Mouse (Mus musculus) lung, postnatal 0 days (tissue): ENCODE measurements at regions not wholly inside any gene's neighbourhood (a gene's known extent, or its start where the extent isn't known, plus 50 kb on each side); places are given as distances from the start of the nearest gene placed in this dataset.

ENCODE experiments used
- ATAC-seq: fragments of 200-750 bp; cut with Nextera tagmentation; 2 replicates; pipeline ENCODE4 v1.8.0; 2017; ENCODE audit warnings: moderate library complexity
- DNase-seq: peaks from one replicate; pipeline ENCODE4 v3.0.0-alpha.2; 2016; ENCODE audit warnings: low spot score
- H3K27ac ChIP-seq: fragments of 300-500 bp; sonication (generic); 2 replicates; pipeline ENCODE4 v1.5.1; 2014; ENCODE audit warnings: antibody characterized with exemption, mild to moderate bottlenecking, low read length, mixed read lengths
- H3K27me3 ChIP-seq: fragments of 300-500 bp; sonication (generic); replicated peaks from 2 replicates; pipeline ENCODE4 v1.6.1; 2014; ENCODE audit warnings: low read length, mixed read lengths; ENCODE audit not compliant: insufficient read depth
- H3K36me3 ChIP-seq: fragments of 300-500 bp; sonication (generic); 2 replicates; pipeline ENCODE4 v1.6.1; 2014; ENCODE audit warnings: low read length, mixed read lengths; ENCODE audit not compliant: insufficient read depth
- H3K4me1 ChIP-seq: fragments of 300-500 bp; sonication (generic); 2 replicates; pipeline ENCODE4 v1.6.1; 2014; ENCODE audit warnings: antibody characterized with exemption, low read depth, low read length, mixed read lengths; ENCODE audit not compliant: insufficient read depth
- H3K4me2 ChIP-seq: fragments of 300-500 bp; sonication (generic); replicated peaks from 2 replicates; pipeline ENCODE4 v1.6.1; 2014; ENCODE audit warnings: low read depth, mild to moderate bottlenecking, low read length, moderate library complexity, mixed read lengths
- H3K4me3 ChIP-seq: fragments of 300-500 bp; sonication (generic); 2 replicates; pipeline ENCODE4 v1.5.1; 2014; ENCODE audit warnings: low read depth, low read length
- H3K9ac ChIP-seq: fragments of 300-500 bp; sonication (generic); replicated peaks from 2 replicates; pipeline ENCODE4 v1.6.1; 2014; ENCODE audit warnings: low read depth, mild to moderate bottlenecking
- H3K9me3 ChIP-seq: fragments of 300-500 bp; sonication (generic); 2 replicates; pipeline ENCODE4 v1.6.1; 2016; ENCODE audit warnings: low read length, mixed read lengths
- CTCF ChIP-seq: IDR thresholded peaks from 2 replicates; pipeline ENCODE4 v1.5.1; 2016; ENCODE audit warnings: antibody characterized with exemption, mild to moderate bottlenecking
- EP300 ChIP-seq: IDR thresholded peaks from 2 replicates; pipeline ENCODE4 v1.6.1; 2016; ENCODE audit warnings: antibody characterized with exemption, mild to moderate bottlenecking, control low read depth
- WGBS: fragments of 180-500 bp; shearing (Covaris S2); extraction: QIAGEN DNeasy Blood & Tissue Kit; methylation state at CpG from one replicate; pipeline ENCODE4 v1.1.7; 2014; 5-methylcytosine and 5-hydroxymethylcytosine counted together

DNA sequence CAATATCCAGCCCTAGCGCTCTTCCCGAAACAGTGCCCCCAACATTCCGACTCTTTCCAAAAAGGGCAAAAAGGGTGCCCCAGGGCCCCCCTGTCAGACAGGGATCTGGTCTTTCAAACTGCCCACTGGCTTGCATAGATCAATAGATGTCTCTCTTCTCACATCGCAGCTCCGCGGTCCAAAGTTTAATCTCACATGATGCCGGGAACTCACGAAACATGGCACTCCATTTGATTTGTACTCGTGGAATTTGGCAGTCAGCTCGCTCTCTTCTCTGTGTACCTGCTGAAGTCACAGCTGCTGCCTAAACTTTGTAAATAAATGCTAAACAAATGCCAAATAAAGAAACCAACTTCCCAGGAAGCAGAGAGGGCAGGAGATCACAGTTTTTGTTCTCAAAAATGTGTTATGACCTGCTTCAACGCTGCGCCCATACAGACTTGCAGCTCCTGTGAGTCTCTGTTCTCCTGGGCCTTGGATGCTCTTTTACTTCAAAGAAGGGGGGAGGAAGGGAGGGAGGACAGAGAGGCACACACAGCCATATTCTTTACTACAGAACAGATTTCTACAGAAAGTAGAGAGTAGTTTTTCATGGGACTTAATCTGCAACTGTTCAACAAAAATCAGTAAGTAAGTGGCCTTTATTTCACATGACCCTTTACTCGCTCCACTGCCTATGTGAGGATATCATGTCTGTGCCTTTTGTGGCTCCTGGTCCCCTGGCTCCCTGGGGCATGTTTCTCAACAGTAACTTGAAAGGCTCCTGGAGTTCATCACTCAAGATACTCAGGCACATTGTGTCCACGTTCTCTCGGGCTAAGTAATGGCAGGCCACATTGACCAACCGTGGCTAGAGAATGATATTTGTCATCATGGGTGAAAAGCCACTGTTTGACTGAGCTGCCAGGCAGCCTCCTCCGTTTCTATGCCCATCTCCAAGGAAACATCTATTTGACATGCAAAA is 254.6 kb downstream of the Dhx15 start:
- H3K4me1 ChIP-seq = no peaks in the 10 kb centered on the region
- H3K4me2 ChIP-seq = no peak overlapping the region
- no peak overlapping the region for H3K9ac ChIP-seq
- no peak overlapping the region for H3K27ac ChIP-seq
- WGBS = 69% methylated on average over 17 of the region's 17 CpGs
- H3K36me3 ChIP-seq = no peaks in the 10 kb centered on the region
- DNase-seq = no peak
- H3K9me3 ChIP-seq = no peaks in the 10 kb centered on the region
- no peaks in the 10 kb centered on the region for H3K27me3 ChIP-seq
- H3K4me3 ChIP-seq = no peak overlapping the region
- ATAC-seq = no peak
- TF ChIP-seq EP300 (no peak), CTCF (no peak)

DNA sequence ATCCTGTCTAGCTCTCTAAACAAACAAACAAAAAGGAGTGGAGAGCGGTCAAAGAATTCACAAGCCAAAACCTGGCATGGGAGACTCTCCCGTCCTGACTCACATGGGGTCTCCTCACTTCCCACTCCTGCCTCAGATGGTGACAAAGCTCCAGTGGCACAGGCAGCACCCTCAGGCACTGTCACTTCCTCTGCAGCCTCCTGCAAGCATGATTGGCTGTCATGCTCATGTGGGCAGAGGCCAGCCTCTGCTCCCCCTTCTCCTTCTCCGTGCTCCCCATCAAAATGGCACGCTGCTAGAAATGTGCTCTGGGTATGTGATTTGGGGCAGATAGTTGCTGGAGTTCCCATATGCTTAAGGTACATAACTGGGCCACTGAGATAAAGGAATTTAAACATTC is 255.4 kb downstream of the Dhx15 start:
- H3K4me3 ChIP-seq = no peak overlapping the region
- no peaks in the 10 kb centered on the region for H3K9me3 ChIP-seq
- no peaks in the 10 kb centered on the region for H3K4me1 ChIP-seq
- no peak overlapping the region for H3K9ac ChIP-seq
- TF ChIP-seq CTCF = no peak
- TF ChIP-seq EP300 = no peak
- 78% methylated on average over 4 of the region's 4 CpGs for WGBS
- no peak overlapping the region for H3K4me2 ChIP-seq
- no peak overlapping the region for H3K27ac ChIP-seq
- ATAC-seq (no peak), DNase-seq (no peak)
- no peaks in the 10 kb centered on the region for H3K36me3 ChIP-seq
- no peaks in the 10 kb centered on the region for H3K27me3 ChIP-seq

DNA sequence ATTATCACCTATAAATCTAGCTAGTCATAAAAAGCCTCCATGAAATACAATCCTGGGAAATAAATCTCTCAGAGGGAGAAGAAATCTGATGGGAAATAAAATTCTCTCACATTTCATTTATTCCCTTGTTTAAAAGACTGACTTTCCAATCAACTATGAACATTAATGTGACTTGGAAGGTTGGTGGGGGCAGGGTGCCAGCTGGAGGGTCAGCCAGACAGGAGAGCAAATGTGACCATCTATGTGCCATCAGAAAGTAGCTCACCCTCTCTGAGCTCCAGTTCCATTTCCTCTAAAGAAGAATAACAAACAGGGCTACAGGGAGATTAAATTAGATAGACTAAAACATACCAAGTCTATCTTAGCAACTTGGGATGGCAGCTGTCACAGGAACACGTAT is 257.0 kb downstream of the Dhx15 start:
- Histone ChIP-seq H3K9me3 (no peaks in the 10 kb centered on the region), H3K36me3 (no peaks in the 10 kb centered on the region), H3K4me3 (no peak overlapping the region), H3K4me1 (no peaks in the 10 kb centered on the region), H3K27me3 (no peaks in the 10 kb centered on the region), H3K4me2 (no peak overlapping the region), H3K27ac (no peak overlapping the region), H3K9ac (no peak overlapping the region)
- TF ChIP-seq EP300 (no peak), CTCF (no peak)
- no peak for ATAC-seq
- no peak for DNase-seq
- WGBS = 86% methylated on average over 1 of the region's 1 CpGs

DNA sequence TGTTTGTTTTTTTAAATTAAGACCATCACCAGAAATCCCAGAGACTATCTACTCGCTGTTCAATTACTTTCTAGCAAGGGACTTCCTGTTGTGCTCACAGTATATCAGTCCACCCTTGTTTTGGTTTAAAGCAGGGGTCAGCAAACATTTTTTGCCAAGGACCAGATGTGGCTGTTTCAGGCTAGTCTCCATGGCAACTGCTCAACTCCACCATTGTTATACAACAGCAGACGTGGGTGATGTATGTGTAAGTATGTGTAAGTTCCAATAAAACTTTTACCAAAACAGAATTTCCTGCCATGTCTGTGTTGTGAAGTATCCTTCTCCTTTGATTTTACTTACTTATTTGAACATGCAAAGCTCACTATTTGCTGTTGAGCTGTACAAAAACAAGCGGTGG is 259.9 kb downstream of the Dhx15 start:
- Histone ChIP-seq H3K4me3 (no peak overlapping the region), H3K4me2 (no peak overlapping the region), H3K36me3 (no peaks in the 10 kb centered on the region), H3K4me1 (no peaks in the 10 kb centered on the region), H3K9ac (no peak overlapping the region), H3K27ac (no peak overlapping the region), H3K9me3 (no peaks in the 10 kb centered on the region), H3K27me3 (no peaks in the 10 kb centered on the region)
- ATAC-seq (no peak), DNase-seq (no peak)
- 82% methylated on average over 3 of the region's 3 CpGs for WGBS
- TF ChIP-seq CTCF = no peak
- TF ChIP-seq EP300 = no peak

DNA sequence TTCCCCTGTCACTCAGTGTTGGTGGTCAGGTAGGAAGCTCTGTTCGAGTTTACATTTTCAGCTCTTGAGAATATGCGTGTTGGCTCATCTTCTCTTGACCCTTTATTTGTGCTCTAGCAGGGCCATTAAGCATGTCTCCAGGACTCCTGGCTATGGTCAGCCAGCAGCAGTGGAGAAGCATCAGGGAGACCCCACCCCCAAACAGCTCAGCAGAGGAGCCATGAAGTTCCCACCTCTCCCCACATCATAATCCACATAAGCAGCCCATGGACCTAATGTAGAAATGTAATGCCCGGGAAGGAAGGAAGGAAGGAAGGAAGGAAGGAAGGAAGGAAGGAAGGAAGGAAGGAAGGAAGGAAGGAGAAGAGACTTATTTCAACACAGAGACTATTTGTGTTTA is 261.5 kb downstream of the Dhx15 start:
- no peaks in the 10 kb centered on the region for H3K27me3 ChIP-seq
- no peaks in the 10 kb centered on the region for H3K36me3 ChIP-seq
- no peak for DNase-seq
- H3K9ac ChIP-seq = no peak overlapping the region
- no peak for ATAC-seq
- WGBS = 72% methylated on average over 3 of the region's 3 CpGs
- no peaks in the 10 kb centered on the region for H3K9me3 ChIP-seq
- H3K4me3 ChIP-seq = no peak overlapping the region
- H3K27ac ChIP-seq = no peak overlapping the region
- no peaks in the 10 kb centered on the region for H3K4me1 ChIP-seq
- TF ChIP-seq CTCF = no peak
- TF ChIP-seq EP300 = no peak
- no peak overlapping the region for H3K4me2 ChIP-seq

DNA sequence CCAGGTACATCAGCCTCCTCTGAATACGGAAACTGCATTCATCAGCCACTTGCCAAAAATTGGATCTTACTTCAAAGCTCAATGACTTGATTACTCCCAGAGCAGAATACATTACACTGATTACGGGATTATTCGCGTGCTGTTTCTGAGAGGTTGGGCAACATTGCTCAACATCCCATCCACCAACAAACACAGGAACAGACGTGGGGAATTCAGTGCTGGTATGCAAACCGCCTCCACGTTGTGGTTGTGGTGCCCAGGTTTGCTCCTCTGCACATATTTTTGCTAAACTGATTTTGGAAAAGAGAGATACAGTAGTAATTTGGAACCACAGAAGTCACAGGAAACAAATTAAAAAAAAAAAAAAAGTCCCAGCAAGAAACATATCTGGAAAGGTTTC is 266.9 kb downstream of the Dhx15 start:
- 57% methylated on average over 7 of the region's 7 CpGs for WGBS
- Histone ChIP-seq H3K4me1 (no peaks in the 10 kb centered on the region), H3K4me3 (no peak overlapping the region), H3K4me2 (no peak overlapping the region), H3K27me3 (no peaks in the 10 kb centered on the region), H3K27ac (no peak overlapping the region), H3K9me3 (no peaks in the 10 kb centered on the region), H3K9ac (no peak overlapping the region), H3K36me3 (no peaks in the 10 kb centered on the region)
- DNase-seq (no peak), ATAC-seq (no peak)
- no peak for TF ChIP-seq EP300
- TF ChIP-seq CTCF = no peak
